Mouse (Mus musculus) embryonic facial prominence, embryonic 15.5 days (tissue): Measurements from ENCODE around the gene Bola3. TPM values are rescaled to one million over a fixed set of nuclear protein-coding genes. Genes with fewer than 3 reads are reported as not detected.
"Not testable (repeated sequence)": the region's sequence is repeated elsewhere in the genome, so short reads cannot be mapped to it uniquely, and the experiment has no call there.

ENCODE experiments used
- ATAC-seq: fragments of 200-750 bp; cut with Nextera tagmentation; 2 replicates; pipeline ENCODE4 v1.8.0; 2017; ENCODE audit warnings: low read depth, moderate TSS enrichment; ENCODE audit not compliant: insufficient number of reproducible peaks, low FRiP score, low TSS enrichment
- H3K27ac ChIP-seq: fragments of 300-500 bp; sonication (generic); replicated peaks from 2 replicates; pipeline ENCODE4 v1.5.1; 2015; ENCODE audit warnings: mild to moderate bottlenecking, inconsistent platforms
- H3K27me3 ChIP-seq: fragments of 300-500 bp; sonication (generic); 2 replicates; pipeline ENCODE4 v1.6.1; 2015; ENCODE audit warnings: inconsistent platforms
- H3K36me3 ChIP-seq: fragments of 300-500 bp; sonication (generic); 2 replicates; pipeline ENCODE4 v1.6.1; 2015; ENCODE audit warnings: mild to moderate bottlenecking, inconsistent platforms
- H3K4me1 ChIP-seq: fragments of 300-500 bp; sonication (generic); 2 replicates; pipeline ENCODE4 v1.6.1; 2015; ENCODE audit warnings: inconsistent platforms
- H3K4me2 ChIP-seq: fragments of 300-500 bp; sonication (generic); replicated peaks from 2 replicates; pipeline ENCODE4 v1.6.1; 2015; ENCODE audit warnings: mild to moderate bottlenecking, inconsistent platforms
- H3K4me3 ChIP-seq: fragments of 300-500 bp; sonication (generic); replicated peaks from 2 replicates; pipeline ENCODE4 v1.5.1; 2015; ENCODE audit warnings: mild to moderate bottlenecking, inconsistent platforms
- H3K9ac ChIP-seq: fragments of 300-500 bp; sonication (generic); 2 replicates; pipeline ENCODE4 v1.6.1; 2015; ENCODE audit warnings: inconsistent platforms
- H3K9me3 ChIP-seq: fragments of 300-500 bp; sonication (generic); replicated peaks from 2 replicates; pipeline ENCODE4 v1.6.1; 2016; ENCODE audit warnings: inconsistent platforms
- WGBS: fragments of 180-500 bp; shearing (Covaris S2); methylation state at CpG from one replicate; pipeline ENCODE4 v1.1.7; 2015; 5-methylcytosine and 5-hydroxymethylcytosine counted together
- polyA plus RNA-seq: library from polyadenylated mRNA; unstranded; fragments of >200 nt; fragmentation: Nextera tagmentation; extraction: Ambion mirVana; gene quantifications from 2 replicates; pipeline ENCODE4 v1.2.1, GENCODE M21; 2015

Bola3 gene
- polyA plus RNA-seq, 1 experiment from 2014 or later: 105 TPM

- Histone ChIP-seq H3K36me3 (no peaks in the 10 kb centered on the region), H3K9ac (no peak overlapping the region), H3K4me2 (no peak overlapping the region), H3K4me1 (peaks cover 8% of the 10 kb centered on the region), H3K9me3 (no peaks in the 10 kb centered on the region), H3K27ac (no peak overlapping the region), H3K27me3 (no peaks in the 10 kb centered on the region), H3K4me3 (no peak overlapping the region)
- ATAC-seq: no peak
- 69% methylated on average over 1 of the region's 1 CpGs for WGBS
Observed at GRCm38 (mm10) chr6:83321927-83322326, 27.0 kb upstream of the Bola3 start.

GRCm38 (mm10) chr6:83322794-83323193 lies 26.2 kb upstream of the Bola3 start:
- no peaks in the 10 kb centered on the region for H3K36me3 ChIP-seq
- no peak overlapping the region for H3K4me3 ChIP-seq
- ATAC-seq: no peak
- H3K27ac ChIP-seq: no peak overlapping the region
- H3K9me3 ChIP-seq: no peaks in the 10 kb centered on the region
- 64% methylated on average over 2 of the region's 2 CpGs for WGBS
- H3K9ac ChIP-seq: no peak overlapping the region
- no peaks in the 10 kb centered on the region for H3K27me3 ChIP-seq
- no peak overlapping the region for H3K4me2 ChIP-seq
- peaks cover 12% of the 10 kb centered on the region for H3K4me1 ChIP-seq

GRCm38 (mm10) chr6:83323652-83324419 lies 25.1 kb upstream of the Bola3 start:
- H3K27ac ChIP-seq: no peak overlapping the region
- no peak overlapping the region for H3K4me3 ChIP-seq
- H3K4me1 ChIP-seq: peaks cover 12% of the 10 kb centered on the region
- H3K9me3 ChIP-seq: no peaks in the 10 kb centered on the region
- H3K36me3 ChIP-seq: peaks cover 5% of the 10 kb centered on the region; the same call in 1 of the 2 replicates
- no peaks in the 10 kb centered on the region for H3K27me3 ChIP-seq
- no peak overlapping the region for H3K4me2 ChIP-seq
- no peak overlapping the region for H3K9ac ChIP-seq
- ATAC-seq: no peak
- WGBS: 69% methylated on average over 8 of the region's 8 CpGs

- no peaks in the 10 kb centered on the region for H3K9me3 ChIP-seq
- peak within 1 kb of the TSS; percentile 95 for H3K27ac ChIP-seq
- under 1% methylated on average over 65 of the region's 65 CpGs for WGBS
- no peaks in the 10 kb centered on the region for H3K27me3 ChIP-seq
- H3K36me3 ChIP-seq: peaks cover 21% of the 10 kb centered on the region; the same call in 1 of the 2 replicates
- peak; percentile 97 for ATAC-seq
- H3K4me2 ChIP-seq: peak within 1 kb of the TSS; percentile 72
- H3K9ac ChIP-seq: peak within 1 kb of the TSS; percentile 78
- H3K4me3 ChIP-seq: peak within 1 kb of the TSS; percentile 81
- H3K4me1 ChIP-seq: peaks cover 12% of the 10 kb centered on the region
Observed at GRCm38 (mm10) chr6:83325525-83326393, 23.2 kb upstream of the Bola3 start, which contains the start of the genes Mthfd2 and Mob1a. Gene Mthfd2 (minus strand): TSS chr6:83325908. Gene Mob1a (plus strand): TSS chr6:83326016.

GRCm38 (mm10) chr6:83326394-83326736 lies 22.6 kb upstream of the Bola3 start:
- no peaks in the 10 kb centered on the region for H3K9me3 ChIP-seq
- WGBS: 7% methylated on average over 6 of the region's 6 CpGs
- peak overlapping the region; percentile 95 for H3K27ac ChIP-seq

GRCm38 (mm10) chr6:83326761-83327160 lies 22.2 kb upstream of the Bola3 start:
- 48% methylated on average over 6 of the region's 6 CpGs for WGBS
- peak overlapping the region; percentile 72 for H3K4me2 ChIP-seq
- peaks cover 30% of the 10 kb centered on the region for H3K36me3 ChIP-seq
- no peaks in the 10 kb centered on the region for H3K9me3 ChIP-seq
- peak overlapping the region; percentile 78; the same call in 1 of the 2 replicates for H3K9ac ChIP-seq
- H3K27me3 ChIP-seq: no peaks in the 10 kb centered on the region
- peaks cover 12% of the 10 kb centered on the region for H3K4me1 ChIP-seq
- H3K27ac ChIP-seq: no peak overlapping the region
- peak overlapping the region; percentile 81 for H3K4me3 ChIP-seq
- no peak for ATAC-seq

More at GRCm38 (mm10) chr6:83326394-83326736, 22.6 kb upstream of the Bola3 start:
- Histone ChIP-seq H3K4me3 (peak overlapping the region; percentile 81), H3K27me3 (no peaks in the 10 kb centered on the region), H3K9ac (peak overlapping the region; percentile 78), H3K36me3 (peaks cover 27% of the 10 kb centered on the region; the same call in 1 of the 2 replicates), H3K4me2 (peak overlapping the region; percentile 72), H3K4me1 (peaks cover 12% of the 10 kb centered on the region)
- ATAC-seq: no peak

- no peak overlapping the region for H3K4me2 ChIP-seq
- no peaks in the 10 kb centered on the region for H3K9me3 ChIP-seq
- H3K36me3 ChIP-seq: peaks cover 38% of the 10 kb centered on the region
- no peak overlapping the region for H3K9ac ChIP-seq
- H3K27me3 ChIP-seq: no peaks in the 10 kb centered on the region
- WGBS: 81% methylated on average over 3 of the region's 3 CpGs
- H3K27ac ChIP-seq: no peak overlapping the region
- no peak overlapping the region for H3K4me3 ChIP-seq
- no peak for ATAC-seq
- H3K4me1 ChIP-seq: peaks cover 12% of the 10 kb centered on the region
Observed at GRCm38 (mm10) chr6:83327591-83328190, 21.3 kb upstream of the Bola3 start.

- Histone ChIP-seq H3K9ac (no peak overlapping the region), H3K4me1 (no peaks in the 10 kb centered on the region), H3K36me3 (peaks cover 57% of the 10 kb centered on the region), H3K27me3 (no peaks in the 10 kb centered on the region), H3K4me2 (no peak overlapping the region), H3K9me3 (no peaks in the 10 kb centered on the region), H3K27ac (no peak overlapping the region), H3K4me3 (no peak overlapping the region)
- 72% methylated on average over 3 of the region's 3 CpGs for WGBS
- no peak for ATAC-seq
Observed at GRCm38 (mm10) chr6:83341387-83341786, 7.6 kb upstream of the Bola3 start.

GRCm38 (mm10) chr6:83342957-83343356 lies 6.0 kb upstream of the Bola3 start:
- no peak overlapping the region for H3K4me2 ChIP-seq
- H3K4me1 ChIP-seq: no peaks in the 10 kb centered on the region
- H3K27me3 ChIP-seq: no peaks in the 10 kb centered on the region
- ATAC-seq: no peak
- H3K36me3 ChIP-seq: peaks cover 48% of the 10 kb centered on the region
- 93% methylated on average over 2 of the region's 2 CpGs for WGBS
- no peak overlapping the region for H3K27ac ChIP-seq
- no peak overlapping the region for H3K9ac ChIP-seq
- no peaks in the 10 kb centered on the region for H3K9me3 ChIP-seq
- no peak overlapping the region for H3K4me3 ChIP-seq

- 86% methylated on average over 8 of the region's 8 CpGs for WGBS
- peaks cover 12% of the 10 kb centered on the region for H3K4me1 ChIP-seq
- not testable (repeated sequence) for H3K9me3 ChIP-seq, H3K4me3 ChIP-seq, H3K4me2 ChIP-seq, H3K9ac ChIP-seq, H3K27ac ChIP-seq, H3K27me3 ChIP-seq, ATAC-seq
- peaks cover 28% of the 10 kb centered on the region for H3K36me3 ChIP-seq
Observed at GRCm38 (mm10) chr6:83345285-83345684, 3.7 kb upstream of the Bola3 start.

- no peak for ATAC-seq
Observed at GRCm38 (mm10) chr6:83347916-83348315, 1.0 kb upstream of the Bola3 start.

More at GRCm38 (mm10) chr6:83347916-83348315, 1.0 kb upstream of the Bola3 start:
- no peak overlapping the region for H3K4me3 ChIP-seq
- H3K9ac ChIP-seq: no peak overlapping the region
- 82% methylated on average over 3 of the region's 3 CpGs for WGBS
- H3K4me1 ChIP-seq: peaks cover 15% of the 10 kb centered on the region
- H3K4me2 ChIP-seq: no peak overlapping the region
- H3K36me3 ChIP-seq: peaks cover 3% of the 10 kb centered on the region
- no peaks in the 10 kb centered on the region for H3K27me3 ChIP-seq
- no peak overlapping the region for H3K27ac ChIP-seq
- no peaks in the 10 kb centered on the region for H3K9me3 ChIP-seq
